Comparison of ENCODE assay signal across 9 mouse cellular contexts in the genomic region with DNA sequence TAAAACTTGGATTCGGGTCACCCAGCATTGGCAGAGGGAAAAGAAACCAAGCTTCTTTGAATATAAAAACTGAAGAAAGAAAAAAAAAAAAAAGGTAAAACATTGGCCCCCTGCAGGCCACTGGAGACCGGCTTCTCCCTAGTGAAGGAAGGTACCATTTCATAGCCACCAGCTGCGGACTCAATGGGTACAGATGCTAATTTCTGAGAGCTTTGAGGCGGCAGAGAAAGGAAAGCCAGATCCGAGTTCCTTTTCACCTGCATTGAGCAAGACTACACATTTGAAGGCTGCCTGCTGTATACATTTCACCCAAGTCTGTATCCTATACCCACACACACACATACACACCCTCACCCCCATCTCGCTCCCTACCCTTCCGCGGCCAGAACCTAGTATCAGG. TPM values are rescaled to one million over a fixed set of nuclear protein-coding genes. Genes with fewer than 3 reads are reported as not detected.
DNase-seq lines count a peak whose midpoint lies in the region; ATAC-seq lines count a peak whose summit lies in the region.
"Had no signal": no experiment of that assay in that cellular context is flagged by ENCODE, and none has a peak within 500 bp of the region (broad histone marks: within the 10 kb centered on the region; RNA-seq: fewer than 3 reads in every experiment).

No protein-coding gene starts in this region.

- peaks cover 83% of the 10 kb centered on the region for H3K4me1 ChIP-seq in heart, embryonic 13.5 days
- peaks cover 100% of the 10 kb centered on the region for H3K4me1 ChIP-seq in forebrain, embryonic 13.5 days
- H3K4me1 ChIP-seq in limb, embryonic 15.5 days, result peaks cover 77% of the 10 kb centered on the region

- H3K4me2 ChIP-seq in heart, embryonic 13.5 days, result peak overlapping the region; percentile 93
- peak overlapping the region; percentile 62 for H3K4me2 ChIP-seq in forebrain, embryonic 13.5 days
- H3K4me2 ChIP-seq in limb, embryonic 15.5 days, result peak overlapping the region; percentile 38; the same call in 1 of the 2 replicates

- H3K27me3 ChIP-seq in heart, embryonic 13.5 days (replicated peaks), result peaks cover 52% of the 10 kb centered on the region
- H3K27me3 ChIP-seq in forebrain, embryonic 13.5 days, result no peaks in the 10 kb centered on the region
- H3K27me3 ChIP-seq in limb, embryonic 15.5 days, result no peaks in the 10 kb centered on the region
- H3K27me3 ChIP-seq: intestine, embryonic 15.5 days had no signal

- H3K27ac ChIP-seq in heart, embryonic 13.5 days (replicated peaks), result no peak overlapping the region
- H3K27ac ChIP-seq in forebrain, embryonic 13.5 days, result peak overlapping the region; percentile 86
- no peak overlapping the region for H3K27ac ChIP-seq in limb, embryonic 15.5 days
- H3K27ac ChIP-seq: intestine, embryonic 15.5 days had no signal

- ATAC-seq in heart, embryonic 13.5 days (ENCODE audit: extremely low read depth, insufficient number of reproducible peaks, low FRiP score, low TSS enrichment), result no peak
- ATAC-seq in forebrain, embryonic 13.5 days, result no peak
- no peak for ATAC-seq in limb, embryonic 15.5 days (ENCODE audit: insufficient number of reproducible peaks, low FRiP score, low TSS enrichment, low read depth)
- ATAC-seq: intestine, embryonic 15.5 days had no signal

- DNase-seq in heart, postnatal 10 days, result no peak
- peak; percentile 62 for DNase-seq in CD4-positive helper T cell, adult 2 months (ENCODE audit: low read depth, low spot score)
- no peak for DNase-seq in right cerebral cortex, postnatal 4 days
- DNase-seq in Muller cell, postnatal 12 days (ENCODE audit: inconsistent ontology term), result no peak
- no peak for DNase-seq in layer of hippocampus, postnatal 14 days (ENCODE audit: low spot score in 2 of 2)

- no peaks in the 10 kb centered on the region for H3K9me3 ChIP-seq in heart, embryonic 13.5 days
- H3K9me3 ChIP-seq in forebrain, embryonic 13.5 days (replicated peaks), result no peaks in the 10 kb centered on the region
- H3K9me3 ChIP-seq in limb, embryonic 15.5 days, result no peaks in the 10 kb centered on the region
- H3K9me3 ChIP-seq: intestine, embryonic 15.5 days had no signal

- intact Hi-C loops in heart, postnatal 10 days (cut with DNase I), result no loop called here

- H3K4me3 ChIP-seq in heart, embryonic 13.5 days, result no peak overlapping the region
- H3K4me3 ChIP-seq in forebrain, embryonic 13.5 days, result peak overlapping the region; percentile 28
- no peak overlapping the region for H3K4me3 ChIP-seq in limb, embryonic 15.5 days
- H3K4me3 ChIP-seq: intestine, embryonic 15.5 days had no signal

- WGBS in heart, embryonic 13.5 days, result 42% methylated on average over 8 of the region's 8 CpGs
- 12% methylated on average over 8 of the region's 8 CpGs for WGBS in forebrain, embryonic 13.5 days
- WGBS in limb, embryonic 15.5 days, result 32% methylated on average over 8 of the region's 8 CpGs

- H3K9ac ChIP-seq in heart, embryonic 13.5 days, result peak overlapping the region; percentile 53; the same call in 1 of the 2 replicates
- H3K9ac ChIP-seq in forebrain, embryonic 13.5 days, result peak overlapping the region; percentile 63
- no peak overlapping the region for H3K9ac ChIP-seq in limb, embryonic 15.5 days
- H3K9ac ChIP-seq: intestine, embryonic 15.5 days had no signal

- no peaks in the 10 kb centered on the region for H3K36me3 ChIP-seq in heart, embryonic 13.5 days
- H3K36me3 ChIP-seq in forebrain, embryonic 13.5 days (ENCODE audit: poor library complexity, severe bottlenecking), result no peaks in the 10 kb centered on the region
- no peaks in the 10 kb centered on the region for H3K36me3 ChIP-seq in limb, embryonic 15.5 days
- H3K36me3 ChIP-seq: intestine, embryonic 15.5 days had no signal

RNA-seq across cellular contexts. Expression of gene Bcl11b, which starts 26.3 kb away (rescaled TPM):
- polyA plus RNA-seq in heart, embryonic 13.5 days (2015; fragmentation: Nextera tagmentation; extraction: Ambion mirVana), result 4.5 and 4.6 TPM in 2 replicates
- total RNA-seq in heart, postnatal 10 days (2021), result 1 to 10 TPM; 1.6 to 1.8 TPM
- 53.5 and 61.1 TPM in 2 replicates for polyA plus RNA-seq in forebrain, embryonic 13.5 days (2015; fragmentation: Nextera tagmentation; extraction: Ambion mirVana)
- 14.3 and 19.9 TPM in 2 replicates for polyA plus RNA-seq in limb, embryonic 15.5 days (2015; fragmentation: Nextera tagmentation; extraction: Ambion mirVana)
- total RNA-seq in layer of hippocampus, postnatal 14 days (2021), result 100 to 1,000 TPM; 108 to 112 TPM

Comparison
In these comparisons a context has a peak if more than half of its experiments do, and no peak if none do; other contexts are left out.
1. H3K4me2 ChIP-seq: peak in every context shown above with its lines; median percentile 93 in heart, embryonic 13.5 days; 62 in forebrain, embryonic 13.5 days; 38 in limb, embryonic 15.5 days.